Mouse (Mus musculus): ENCODE results near the gene Cavin2.

- TF ChIP-seq CTCF (IDR thresholded peaks at IDR 0.05; ENCODE audit: extremely low read depth, insufficient read depth, insufficient read length, insufficient replicate concordance) (no peak), POLR2A (IDR thresholded peaks at IDR 0.05; ENCODE audit: low read depth, low read length) (no peak)
These were observed 18.6 kb upstream of the Cavin2 start for GRCm38 (mm10) chr1:51270196-51270935.

Measured in spleen, adult 2 months (tissue).